Mouse (Mus musculus) urinary bladder, postnatal 14 days (tissue): ENCODE results near the gene Atg14.
"Not testable (repeated sequence)": the region's sequence is repeated elsewhere in the genome, so short reads cannot be mapped to it uniquely, and the experiment has no call there.

Source experiments
- DNase-seq: peaks from one replicate; pipeline ENCODE4 v3.0.0; 2021; ENCODE audit warnings: low spot score

The Atg14 gene

GRCm38 (mm10) chr14:47570549-47570948 is at the start of gene Atg14:
Gene Atg14 (minus strand): TSS chr14:47570649.
- DNase-seq, result not testable (repeated sequence)

GRCm38 (mm10) chr14:47618891-47619290 is 48.4 kb upstream of the Atg14 start:
- DNase-seq, result no peak

GRCm38 (mm10) chr14:47613254-47613653 is 42.8 kb upstream of the Atg14 start:
- no peak for DNase-seq

GRCm38 (mm10) chr14:47597942-47598388 is 27.5 kb upstream of the Atg14 start:
- peak; percentile 77 for DNase-seq

- DNase-seq, result no peak
Observed at GRCm38 (mm10) chr14:47594426-47595103, 24.1 kb upstream of the Atg14 start.

- no peak for DNase-seq
Observed at GRCm38 (mm10) chr14:47590391-47590975, 20.0 kb upstream of the Atg14 start.

- DNase-seq, result no peak
Observed at GRCm38 (mm10) chr14:47589444-47589843, 19.0 kb upstream of the Atg14 start.

GRCm38 (mm10) chr14:47584346-47584745 is 13.9 kb upstream of the Atg14 start:
- DNase-seq, result no peak

- no peak for DNase-seq
Observed at GRCm38 (mm10) chr14:47581681-47582080, 11.2 kb upstream of the Atg14 start.

GRCm38 (mm10) chr14:47581280-47581679 is 10.8 kb upstream of the Atg14 start:
- DNase-seq, result no peak

GRCm38 (mm10) chr14:47578086-47578485 is 7.6 kb upstream of the Atg14 start:
- no peak for DNase-seq

GRCm38 (mm10) chr14:47576687-47577086 is 6.2 kb upstream of the Atg14 start:
- no peak for DNase-seq

GRCm38 (mm10) chr14:47574721-47575120 is 4.3 kb upstream of the Atg14 start:
- DNase-seq, result no peak

GRCm38 (mm10) chr14:47572707-47573106 is 2.3 kb upstream of the Atg14 start:
- no peak for DNase-seq

GRCm38 (mm10) chr14:47567962-47568652 is 2.3 kb downstream of the Atg14 start:
- peak; percentile 96 for DNase-seq

GRCm38 (mm10) chr14:47563106-47563505 is 7.3 kb downstream of the Atg14 start:
- no peak for DNase-seq

GRCm38 (mm10) chr14:47562530-47562929 is 7.9 kb downstream of the Atg14 start:
- DNase-seq, result no peak

GRCm38 (mm10) chr14:47560714-47561113 is 9.7 kb downstream of the Atg14 start:
- DNase-seq, result no peak

- no peak for DNase-seq
Observed at GRCm38 (mm10) chr14:47555225-47555624, 15.2 kb downstream of the Atg14 start.

GRCm38 (mm10) chr14:47554236-47554635 is 16.2 kb downstream of the Atg14 start:
- DNase-seq, result no peak

GRCm38 (mm10) chr14:47553380-47553779 is 17.1 kb downstream of the Atg14 start:
- DNase-seq, result no peak

- DNase-seq, result peak; percentile 47
Observed at GRCm38 (mm10) chr14:47551668-47552067, 18.8 kb downstream of the Atg14 start.

- no peak for DNase-seq
Observed at GRCm38 (mm10) chr14:47544877-47545276, 25.6 kb downstream of the Atg14 start.
